Mouse (Mus musculus) kidney, embryonic 14.5 days (tissue): ENCODE data around the gene Srp9. TPM values are rescaled to one million over a fixed set of nuclear protein-coding genes. Genes with fewer than 3 reads are reported as not detected.
A peak's percentile ranks its signal among the peaks of the same experiment; 100 is the strongest.

Experiments
- ATAC-seq: fragments of 200-750 bp; cut with Nextera tagmentation; 2 replicates; pipeline ENCODE4 v1.8.0; 2017; ENCODE audit warnings: moderate number of reproducible peaks, mild to moderate bottlenecking, moderate TSS enrichment, moderate library complexity; ENCODE audit not compliant: low FRiP score, low TSS enrichment
- H3K27ac ChIP-seq: fragments of 300-500 bp; sonication (generic); 2 replicates; pipeline ENCODE4 v1.5.1; 2014; ENCODE audit warnings: low read depth, mild to moderate bottlenecking, low read length, moderate library complexity, mixed read lengths
- H3K27me3 ChIP-seq: fragments of 300-500 bp; sonication (generic); 2 replicates; pipeline ENCODE4 v1.6.1; 2014; ENCODE audit warnings: mild to moderate bottlenecking, low read length; ENCODE audit not compliant: control insufficient read depth, insufficient read depth
- H3K36me3 ChIP-seq: fragments of 300-500 bp; sonication (generic); 2 replicates; pipeline ENCODE4 v1.6.1; 2014; ENCODE audit warnings: low read length, mixed read lengths; ENCODE audit not compliant: control insufficient read depth, insufficient read depth
- H3K4me1 ChIP-seq: fragments of 300-500 bp; sonication (generic); 2 replicates; pipeline ENCODE4 v1.6.1; 2014; ENCODE audit warnings: low read length, mixed read lengths; ENCODE audit not compliant: control insufficient read depth, insufficient read depth
- H3K4me2 ChIP-seq: fragments of 300-500 bp; sonication (generic); replicated peaks from 2 replicates; pipeline ENCODE4 v1.6.1; 2014; ENCODE audit warnings: low read depth, mild to moderate bottlenecking, low read length
- H3K4me3 ChIP-seq: fragments of 300-500 bp; sonication (generic); 2 replicates; pipeline ENCODE4 v1.5.1; 2014; ENCODE audit warnings: mild to moderate bottlenecking, low read length
- H3K9ac ChIP-seq: fragments of 300-500 bp; sonication (generic); 2 replicates; pipeline ENCODE4 v1.6.1; 2014; ENCODE audit warnings: low read depth, mild to moderate bottlenecking, low read length, moderate library complexity
- H3K9me3 ChIP-seq: fragments of 300-500 bp; sonication (generic); 2 replicates; pipeline ENCODE4 v1.6.1; 2016; ENCODE audit warnings: low read length; ENCODE audit not compliant: control insufficient read depth
- WGBS: fragments of 180-500 bp; shearing (Covaris S2); extraction: QIAGEN DNeasy Blood & Tissue Kit; methylation state at CpG from one replicate; pipeline ENCODE4 v1.1.7; 2014; 5-methylcytosine and 5-hydroxymethylcytosine counted together
- polyA plus RNA-seq: library from polyadenylated mRNA; unstranded; fragments of >200 nt; fragmentation: Nextera tagmentation; extraction: Ambion mirVana; gene quantifications from 2 replicates; pipeline ENCODE4 v1.2.1, GENCODE M21; 2014

Gene Srp9
- 155 and 197 TPM in 2 replicates for polyA plus RNA-seq

GRCm38 (mm10) chr1:182124506-182124905 lies at the start of gene Srp9:
Gene Srp9, plus strand, starts transcription at chr1:182124737.
- H3K27ac ChIP-seq, result peak within 1 kb of the TSS; percentile 78
- H3K4me1 ChIP-seq, result peaks cover 10% of the 10 kb centered on the region
- H3K4me3 ChIP-seq, result peak within 1 kb of the TSS; percentile 59
- H3K36me3 ChIP-seq, result peaks cover 3% of the 10 kb centered on the region; the same call in 1 of the 2 replicates
- peak within 1 kb of the TSS; percentile 75 for H3K9ac ChIP-seq
- peak within 1 kb of the TSS; percentile 64 for H3K4me2 ChIP-seq
- no peaks in the 10 kb centered on the region for H3K27me3 ChIP-seq
- under 1% methylated on average over 37 of the region's 37 CpGs for WGBS
- H3K9me3 ChIP-seq, result no peaks in the 10 kb centered on the region
- ATAC-seq, result peak; percentile 99

GRCm38 (mm10) chr1:182081744-182082419 lies 42.7 kb upstream of the Srp9 start:
- H3K27me3 ChIP-seq, result no peaks in the 10 kb centered on the region
- no peak overlapping the region for H3K9ac ChIP-seq
- peaks cover 4% of the 10 kb centered on the region; the same call in 1 of the 2 replicates for H3K9me3 ChIP-seq
- H3K4me1 ChIP-seq, result peaks cover 11% of the 10 kb centered on the region; the same call in 1 of the 2 replicates
- H3K4me3 ChIP-seq, result no peak overlapping the region
- H3K27ac ChIP-seq, result peak overlapping the region; percentile 48; the same call in 1 of the 2 replicates
- H3K36me3 ChIP-seq, result no peaks in the 10 kb centered on the region
- ATAC-seq, result peak; percentile 78
- H3K4me2 ChIP-seq, result peak overlapping the region; percentile 5; the same call in 1 of the 2 replicates
- WGBS, result 22% methylated on average over 16 of the region's 16 CpGs

DNA sequence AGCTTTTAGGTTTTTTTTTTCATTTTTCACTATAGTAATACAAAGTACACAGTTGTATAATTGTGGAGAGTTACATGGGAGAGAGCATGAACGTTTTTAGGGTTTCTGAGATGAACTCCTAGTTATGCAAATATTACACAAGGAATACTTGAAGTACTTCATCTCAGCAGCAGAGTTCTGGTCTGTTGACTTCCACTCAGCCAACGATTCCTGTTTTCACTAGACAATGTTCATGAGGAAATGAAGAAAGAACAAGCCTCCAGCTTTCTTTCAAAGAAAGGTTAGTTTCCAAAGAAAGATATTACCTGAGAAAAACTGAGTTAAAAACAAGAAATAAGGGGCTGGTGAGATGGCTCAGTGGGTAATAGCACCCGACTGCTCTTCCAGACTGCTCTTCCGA lies 41.1 kb upstream of the Srp9 start:
- H3K27ac ChIP-seq, result no peak overlapping the region
- no peak overlapping the region for H3K4me3 ChIP-seq
- no peaks in the 10 kb centered on the region for H3K27me3 ChIP-seq
- H3K4me1 ChIP-seq, result peaks cover 16% of the 10 kb centered on the region
- no peak overlapping the region for H3K9ac ChIP-seq
- no peaks in the 10 kb centered on the region for H3K9me3 ChIP-seq
- WGBS, result 80% methylated on average over 4 of the region's 4 CpGs
- H3K36me3 ChIP-seq, result no peaks in the 10 kb centered on the region
- no peak overlapping the region for H3K4me2 ChIP-seq
- no peak for ATAC-seq

- Histone ChIP-seq H3K36me3 (no peaks in the 10 kb centered on the region), H3K4me3 (no peak overlapping the region), H3K27ac (no peak overlapping the region), H3K4me2 (no peak overlapping the region), H3K9me3 (no peaks in the 10 kb centered on the region), H3K27me3 (no peaks in the 10 kb centered on the region), H3K4me1 (peaks cover 43% of the 10 kb centered on the region), H3K9ac (no peak overlapping the region)
- ATAC-seq, result no peak
- WGBS, result 49% methylated on average over 7 of the region's 7 CpGs
These were observed 37.8 kb upstream of the Srp9 start for GRCm38 (mm10) chr1:182086759-182087158.

DNA sequence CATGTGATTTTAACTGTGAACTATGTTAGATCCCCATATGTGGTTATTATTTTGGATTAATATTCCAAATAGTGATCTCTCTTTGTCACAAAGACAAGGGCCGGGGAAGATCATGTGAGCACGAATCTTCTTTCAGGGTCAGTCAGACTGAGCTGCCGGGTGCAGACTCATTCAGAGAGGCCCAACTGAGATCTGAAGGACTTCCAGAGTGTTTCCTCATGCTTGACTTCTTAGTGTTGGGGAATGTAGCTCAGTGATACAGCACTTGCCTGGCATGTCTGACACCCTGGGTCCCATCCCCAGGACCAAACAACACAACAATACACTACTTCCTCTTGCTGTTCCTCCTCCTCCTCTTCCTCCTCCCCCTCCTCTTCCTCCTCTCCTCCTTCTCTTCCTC lies 37.2 kb upstream of the Srp9 start:
- Histone ChIP-seq H3K4me1 (peaks cover 40% of the 10 kb centered on the region), H3K9ac (no peak overlapping the region), H3K27ac (no peak overlapping the region), H3K9me3 (no peaks in the 10 kb centered on the region), H3K4me3 (no peak overlapping the region), H3K27me3 (no peaks in the 10 kb centered on the region), H3K36me3 (no peaks in the 10 kb centered on the region), H3K4me2 (no peak overlapping the region)
- ATAC-seq, result no peak
- WGBS, result 77% methylated on average over 3 of the region's 3 CpGs

DNA sequence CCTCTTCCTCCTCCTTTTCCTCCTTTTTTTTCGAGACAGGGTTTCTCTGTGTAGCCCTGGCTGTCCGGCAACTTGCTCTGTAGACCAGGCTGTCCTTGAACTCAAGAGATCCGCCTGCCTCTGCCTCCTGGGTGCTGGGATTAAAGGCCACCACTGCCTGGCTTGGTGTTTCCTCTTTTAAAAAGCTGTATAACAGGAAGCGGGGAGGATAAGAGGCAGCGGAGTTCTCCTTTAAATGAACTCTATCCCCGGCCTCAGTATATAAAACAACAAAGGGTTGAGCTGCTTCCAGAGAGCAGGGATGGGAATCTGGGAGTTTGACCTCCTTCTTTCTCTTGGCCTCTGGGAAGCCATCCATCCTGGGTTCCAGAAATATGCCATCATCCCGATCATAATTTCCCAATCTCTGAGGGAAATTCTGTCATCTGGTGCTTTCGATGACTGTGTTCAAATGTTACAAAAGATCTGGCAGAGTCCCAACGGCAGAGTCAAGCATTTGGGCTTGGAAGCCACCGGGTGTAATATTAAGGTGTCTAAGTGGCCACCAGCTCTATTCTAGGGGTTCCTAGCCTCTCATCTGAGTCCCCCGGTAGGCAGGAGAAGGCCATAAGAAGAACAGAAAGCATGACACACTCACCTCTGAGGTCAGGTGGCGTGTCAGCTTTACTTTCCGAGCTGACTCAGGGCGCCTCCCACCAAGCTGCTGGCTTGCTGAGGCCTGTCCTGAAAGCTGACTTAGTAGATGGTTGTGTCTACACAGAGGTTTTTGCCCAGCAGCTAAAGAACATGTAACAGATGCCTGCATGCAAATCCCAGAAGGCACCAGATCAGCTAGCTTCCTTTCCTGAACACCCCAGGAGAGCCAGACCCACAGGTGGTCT lies 36.5 kb upstream of the Srp9 start:
- no peak overlapping the region; the same call in 1 of the 2 replicates for H3K27ac ChIP-seq
- H3K4me3 ChIP-seq, result no peak overlapping the region
- ATAC-seq, result no peak
- no peaks in the 10 kb centered on the region for H3K9me3 ChIP-seq
- no peak overlapping the region for H3K4me2 ChIP-seq
- no peak overlapping the region for H3K9ac ChIP-seq
- no peaks in the 10 kb centered on the region for H3K27me3 ChIP-seq
- no peaks in the 10 kb centered on the region for H3K36me3 ChIP-seq
- H3K4me1 ChIP-seq, result peaks cover 40% of the 10 kb centered on the region
- WGBS, result 74% methylated on average over 14 of the region's 14 CpGs

GRCm38 (mm10) chr1:182088844-182089418 lies 35.6 kb upstream of the Srp9 start:
- H3K4me3 ChIP-seq, result no peak overlapping the region
- no peaks in the 10 kb centered on the region for H3K36me3 ChIP-seq
- no peaks in the 10 kb centered on the region for H3K9me3 ChIP-seq
- WGBS, result 34% methylated on average over 14 of the region's 14 CpGs
- H3K9ac ChIP-seq, result no peak overlapping the region
- H3K4me2 ChIP-seq, result no peak overlapping the region
- no peaks in the 10 kb centered on the region for H3K27me3 ChIP-seq
- peak overlapping the region; percentile 11; the same call in 1 of the 2 replicates for H3K27ac ChIP-seq
- peak; percentile 65 for ATAC-seq
- peaks cover 40% of the 10 kb centered on the region for H3K4me1 ChIP-seq

DNA sequence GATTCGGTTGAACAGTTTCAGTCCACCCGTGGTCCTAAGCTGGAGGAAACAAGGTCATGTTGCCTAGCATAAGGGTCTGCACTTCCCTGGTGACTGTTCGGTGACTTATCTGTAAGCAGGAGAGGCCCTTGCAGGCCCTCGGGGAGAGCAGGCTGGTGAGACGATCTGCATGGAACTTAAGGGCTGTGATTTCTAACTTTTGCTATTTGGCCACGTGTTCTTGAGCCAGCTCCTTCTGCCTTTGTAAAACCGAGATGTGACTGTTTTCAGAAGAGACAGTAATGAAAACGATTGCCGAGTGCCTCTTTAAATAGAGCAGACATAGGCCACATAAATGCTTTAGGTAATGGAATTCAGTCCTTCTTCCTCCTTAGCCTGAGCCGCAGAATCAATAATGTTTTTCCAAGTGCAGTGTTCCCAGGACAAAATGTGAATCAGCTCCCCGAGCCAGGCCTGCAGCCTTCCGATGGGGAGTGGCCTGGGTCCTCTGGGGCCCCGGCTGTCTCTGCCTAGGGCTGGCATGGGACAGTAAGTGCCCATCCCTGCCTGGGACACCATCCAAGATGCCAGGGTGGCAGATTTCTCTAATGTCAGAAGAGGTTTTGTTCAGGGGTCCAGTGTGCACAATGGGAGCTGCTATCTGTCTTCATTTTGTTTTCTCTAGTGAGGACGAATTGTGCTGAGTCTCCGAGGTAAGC lies 34.8 kb upstream of the Srp9 start:
- Histone ChIP-seq H3K27me3 (no peaks in the 10 kb centered on the region), H3K36me3 (no peaks in the 10 kb centered on the region), H3K9ac (no peak overlapping the region), H3K4me3 (no peak overlapping the region), H3K9me3 (no peaks in the 10 kb centered on the region), H3K4me2 (no peak overlapping the region), H3K4me1 (peaks cover 45% of the 10 kb centered on the region), H3K27ac (peak overlapping the region; percentile 11)
- WGBS, result 41% methylated on average over 15 of the region's 15 CpGs
- ATAC-seq, result no peak
